Comparison of ENCODE assay signal across 23 mouse cellular contexts in genomic region chr14:32707938-32708337, GRCm38 (mm10). TPM values are rescaled to one million over a fixed set of nuclear protein-coding genes. Genes with fewer than 3 reads are reported as not detected.
DNase-seq lines count a peak whose midpoint lies in the region; ATAC-seq and TF ChIP-seq lines count a peak whose summit lies in the region.
"Had no signal": no experiment of that assay in that cellular context is flagged by ENCODE, and none has a peak within 500 bp of the region (broad histone marks: within the 10 kb centered on the region; RNA-seq: fewer than 3 reads in every experiment).

No protein-coding gene starts in this region.

- intact Hi-C loops in heart, postnatal 36 days (cut with DNase I), result no loop called here

- H3K4me3 ChIP-seq in heart, embryonic 13.5 days, result no peak overlapping the region
- no peak overlapping the region for H3K4me3 ChIP-seq in myocyte
- H3K4me3 ChIP-seq: forebrain, embryonic 10.5 days; hindbrain, embryonic 10.5 days; kidney, embryonic 15.5 days; limb, embryonic 15.5 days had no signal

- DNase-seq in heart, adult 11 months, result peak; percentile 96
- no peak for DNase-seq in heart, postnatal 36 days
- DNase-seq in ZHBTc4 (ENCODE audit: low read depth, low spot score), result peak; percentile 43
- DNase-seq in lung, adult 18-20 months, result no peak
- no peak for DNase-seq in urinary bladder, postnatal 14 days (ENCODE audit: low spot score)
- no peak for DNase-seq in cerebellum, adult 11 months
- DNase-seq: adrenal gland, postnatal 10 days; B cell, adult 2 months; cerebellum, postnatal 10 days; forebrain, postnatal 0 days; lung, postnatal 10 days; thymus, postnatal 25 days had no signal

- peaks cover 47% of the 10 kb centered on the region for H3K27me3 ChIP-seq in heart, embryonic 13.5 days (replicated peaks)
- no peaks in the 10 kb centered on the region for H3K27me3 ChIP-seq in myocyte (ENCODE audit: control insufficient read depth, insufficient read depth, insufficient read length)
- H3K27me3 ChIP-seq: kidney, embryonic 15.5 days; limb, embryonic 15.5 days had no signal

- no peak for ATAC-seq in heart, embryonic 13.5 days (ENCODE audit: extremely low read depth, insufficient number of reproducible peaks, low FRiP score, low TSS enrichment)
- ATAC-seq: activated CD4-positive, CD25-positive, alpha-beta regulatory T cell, adult 4 months; forebrain, postnatal 0 days; intestine, postnatal 0 days; midbrain, embryonic 16.5 days had no signal

- no peaks in the 10 kb centered on the region for H3K9me3 ChIP-seq in heart, embryonic 13.5 days
- H3K9me3 ChIP-seq: forebrain, embryonic 10.5 days; hindbrain, embryonic 10.5 days; kidney, embryonic 15.5 days; limb, embryonic 15.5 days had no signal

- H3K36me3 ChIP-seq in heart, embryonic 13.5 days, result no peaks in the 10 kb centered on the region
- no peaks in the 10 kb centered on the region for H3K36me3 ChIP-seq in myocyte (ENCODE audit: control insufficient read depth, insufficient read depth)
- H3K36me3 ChIP-seq: forebrain, embryonic 10.5 days; hindbrain, embryonic 10.5 days; kidney, embryonic 15.5 days; limb, embryonic 15.5 days had no signal

- no peak for TF ChIP-seq POLR2A in myocyte (IDR thresholded peaks at IDR 0.05; ENCODE audit: insufficient read length, low read depth)

- H3ac ChIP-seq in myocyte (ENCODE audit: control insufficient read depth, insufficient read length), result no peak overlapping the region

- no peak overlapping the region for H3K27ac ChIP-seq in heart, embryonic 13.5 days (replicated peaks)
- H3K27ac ChIP-seq: forebrain, embryonic 10.5 days; hindbrain, embryonic 10.5 days; hindbrain, postnatal 0 days; kidney, embryonic 15.5 days; limb, embryonic 15.5 days had no signal

- H3K4me2 ChIP-seq in heart, embryonic 13.5 days, result no peak overlapping the region
- H3K4me2 ChIP-seq in myocyte (ENCODE audit: low read depth), result peak overlapping the region; percentile 34
- H3K4me2 ChIP-seq: kidney, embryonic 15.5 days; limb, embryonic 15.5 days had no signal

- peaks cover 25% of the 10 kb centered on the region for H3K4me1 ChIP-seq in heart, embryonic 13.5 days
- H3K4me1 ChIP-seq: kidney, embryonic 15.5 days; limb, embryonic 15.5 days had no signal

- H3K79me2 ChIP-seq in myocyte (ENCODE audit: control insufficient read depth, insufficient read depth), result no peaks in the 10 kb centered on the region

- 43% methylated on average over 8 of the region's 8 CpGs for WGBS in heart, embryonic 13.5 days

- H3K9ac ChIP-seq in heart, embryonic 13.5 days, result peak overlapping the region; percentile 14; the same call in 1 of the 2 replicates
- H3K9ac ChIP-seq: forebrain, postnatal 0 days; kidney, embryonic 15.5 days; limb, embryonic 15.5 days had no signal

TF ChIP-seq in myocyte, 11 proteins besides CTCF, POLR2A, EP300 and RAD21:
- TF ChIP-seq MYOG (IDR thresholded peaks at IDR 0.05; ENCODE audit: control insufficient read depth in 1 of 3, insufficient read depth in 1 of 3, insufficient read length in 2 of 3, low read depth in 2 of 3) (peak in 1 of 3 experiments; percentile 11), REST (IDR thresholded peaks at IDR 0.05; ENCODE audit: insufficient read depth, insufficient read length) (no peak), SRF (IDR thresholded peaks at IDR 0.05; ENCODE audit: control insufficient read depth, insufficient read length, low read depth) (no peak), MYOD1 (IDR thresholded peaks at IDR 0.05; ENCODE audit: control insufficient read depth in 1 of 3, insufficient read length in 2 of 3, low read depth in 2 of 3) (no peak), POLR2AphosphoS2 (IDR thresholded peaks at IDR 0.05; ENCODE audit: insufficient read length, low read depth) (no peak), TCF12 (IDR thresholded peaks at IDR 0.05; ENCODE audit: insufficient read depth, poor library complexity, severe bottlenecking) (no peak)

RNA-seq across cellular contexts. Expression of gene 3425401B19Rik, which starts 22.8 kb away (rescaled TPM):
- 100 to 1,000 TPM; 127 to 148 TPM for total RNA-seq in heart, postnatal 36 days (2021)
- 8.5 and 10.6 TPM in 2 replicates for polyA plus RNA-seq in heart, embryonic 13.5 days (2015; fragmentation: Nextera tagmentation; extraction: Ambion mirVana)
- 2.7 TPM for polyA plus RNA-seq in myocyte (2012; fragmentation: generic; extraction: Trizol)
- total RNA-seq: forebrain, postnatal 0 days; megakaryocyte, adult 5-6 weeks had no signal
- polyA plus RNA-seq: activated CD4-positive, CD25-positive, alpha-beta regulatory T cell, adult 4 months; forebrain, embryonic 10.5 days; forebrain, postnatal 0 days; midbrain, embryonic 16.5 days had no signal

Comparison
In these comparisons a context has a peak if more than half of its experiments do, and no peak if none do; other contexts are left out.
1. DNase-seq: peak in heart, adult 11 months (single experiment) and ZHBTc4 (single experiment); none in heart, postnatal 36 days (0 of 2), lung, adult 18-20 months (0 of 2), urinary bladder, postnatal 14 days (single experiment) and cerebellum, adult 11 months (single experiment).